Mouse (Mus musculus): ENCODE data around the gene Zfp131. TPM values are rescaled to one million over a fixed set of nuclear protein-coding genes. Genes with fewer than 3 reads are reported as not detected.
"Not testable (repeated sequence)": the region's sequence is repeated elsewhere in the genome, so short reads cannot be mapped to it uniquely, and the experiment has no call there.

Zfp131 gene
- polyA plus RNA-seq (2012; rRNA removed), result 6.5 and 11.2 TPM in 2 replicates

- TF ChIP-seq POLR2A (IDR thresholded peaks at IDR 0.05; ENCODE audit: borderline replicate concordance, extremely low read depth, low read depth, low read length), result peak; percentile 66
- TF ChIP-seq CTCF (IDR thresholded peaks at IDR 0.05; ENCODE audit: insufficient read depth, low read length), result no peak
- peaks cover 9% of the 10 kb centered on the region for H3K4me1 ChIP-seq (ENCODE audit: control insufficient read depth, insufficient read depth, low read length)
- peak; percentile 89 for DNase-seq
- peak within 1 kb of the TSS; percentile 99 for H3K4me3 ChIP-seq (replicated peaks; ENCODE audit: extremely low read depth, low read depth, low read length)
- under 1% methylated on average over 68 of the region's 86 CpGs for WGBS
Measured at GRCm38 (mm10) chr13:119790761-119791579, at the start of gene Zfp131. Gene Zfp131, minus strand, starts transcription at chr13:119790889.

GRCm38 (mm10) chr13:119839982-119840381 is 49.3 kb upstream of the Zfp131 start:
- DNase-seq; H3K4me1 ChIP-seq (ENCODE audit: control insufficient read depth, insufficient read depth, low read length); H3K4me3 ChIP-seq (replicated peaks; ENCODE audit: extremely low read depth, low read depth, low read length): not testable (repeated sequence)
- 31% methylated on average over 6 of the region's 6 CpGs for WGBS

- not testable (repeated sequence) for H3K4me3 ChIP-seq (replicated peaks; ENCODE audit: extremely low read depth, low read depth, low read length); H3K4me1 ChIP-seq (ENCODE audit: control insufficient read depth, insufficient read depth, low read length)
- 10% methylated on average over 14 of the region's 23 CpGs for WGBS
- peak; percentile 10 for DNase-seq
Measured at GRCm38 (mm10) chr13:119837719-119838337, 47.1 kb upstream of the Zfp131 start.

- H3K4me1 ChIP-seq (ENCODE audit: control insufficient read depth, insufficient read depth, low read length); H3K4me3 ChIP-seq (replicated peaks; ENCODE audit: extremely low read depth, low read depth, low read length): not testable (repeated sequence)
- peak; percentile 21 for DNase-seq
- 10% methylated on average over 23 of the region's 23 CpGs for WGBS
Measured at GRCm38 (mm10) chr13:119836324-119836811, 45.7 kb upstream of the Zfp131 start.

- peak; percentile 12 for DNase-seq
- not testable (repeated sequence) for H3K4me1 ChIP-seq (ENCODE audit: control insufficient read depth, insufficient read depth, low read length); H3K4me3 ChIP-seq (replicated peaks; ENCODE audit: extremely low read depth, low read depth, low read length)
- TF ChIP-seq CTCF (IDR thresholded peaks at IDR 0.05; ENCODE audit: insufficient read depth, low read length), result 0 out of 2 replicates have a peak, but pooled peaks have one; percentile 19
- 15% methylated on average over 18 of the region's 25 CpGs for WGBS
Measured at GRCm38 (mm10) chr13:119835320-119836056, 44.8 kb upstream of the Zfp131 start, which contains the start of gene D13Ertd608e. Gene D13Ertd608e, plus strand, starts transcription at chr13:119836006.

GRCm38 (mm10) chr13:119830116-119830515 is 39.4 kb upstream of the Zfp131 start, which contains the start of gene AF067063:
Gene AF067063, minus strand, starts transcription at chr13:119830216.
- not testable (repeated sequence) for H3K4me3 ChIP-seq (replicated peaks; ENCODE audit: extremely low read depth, low read depth, low read length); H3K4me1 ChIP-seq (ENCODE audit: control insufficient read depth, insufficient read depth, low read length); DNase-seq

GRCm38 (mm10) chr13:119817579-119818206 is 27.0 kb upstream of the Zfp131 start:
- H3K4me3 ChIP-seq (replicated peaks; ENCODE audit: extremely low read depth, low read depth, low read length), result no peak overlapping the region
- no peak for TF ChIP-seq POLR2A (IDR thresholded peaks at IDR 0.05; ENCODE audit: borderline replicate concordance, extremely low read depth, low read depth, low read length)
- TF ChIP-seq CTCF (IDR thresholded peaks at IDR 0.05; ENCODE audit: insufficient read depth, low read length), result no peak

GRCm38 (mm10) chr13:119816798-119817197 is 26.1 kb upstream of the Zfp131 start:
- no peaks in the 10 kb centered on the region for H3K4me1 ChIP-seq (ENCODE audit: control insufficient read depth, insufficient read depth, low read length)

More at GRCm38 (mm10) chr13:119817579-119818206, 27.0 kb upstream of the Zfp131 start:
- no peak for DNase-seq
- H3K4me1 ChIP-seq (ENCODE audit: control insufficient read depth, insufficient read depth, low read length), result no peaks in the 10 kb centered on the region
- 22% methylated on average over 2 of the region's 2 CpGs for WGBS

GRCm38 (mm10) chr13:119810031-119810430 is 19.3 kb upstream of the Zfp131 start:
- TF ChIP-seq CTCF (IDR thresholded peaks at IDR 0.05; ENCODE audit: insufficient read depth, low read length) (no peak), POLR2A (IDR thresholded peaks at IDR 0.05; ENCODE audit: borderline replicate concordance, extremely low read depth, low read depth, low read length) (no peak)
- no peak for DNase-seq
- WGBS, result 83% methylated on average over 9 of the region's 9 CpGs
- no peak overlapping the region for H3K4me3 ChIP-seq (replicated peaks; ENCODE audit: extremely low read depth, low read depth, low read length)
- no peaks in the 10 kb centered on the region for H3K4me1 ChIP-seq (ENCODE audit: control insufficient read depth, insufficient read depth, low read length)

More at GRCm38 (mm10) chr13:119816798-119817197, 26.1 kb upstream of the Zfp131 start:
- WGBS, result 46% methylated on average over 8 of the region's 8 CpGs
- no peak for DNase-seq
- TF ChIP-seq CTCF (IDR thresholded peaks at IDR 0.05; ENCODE audit: insufficient read depth, low read length) (no peak), POLR2A (IDR thresholded peaks at IDR 0.05; ENCODE audit: borderline replicate concordance, extremely low read depth, low read depth, low read length) (no peak)
- no peak overlapping the region for H3K4me3 ChIP-seq (replicated peaks; ENCODE audit: extremely low read depth, low read depth, low read length)
